Mouse (Mus musculus) fibroblast of lung, adult 2 months (primary cell): ENCODE data around the gene Emilin3.

Experiments
- DNase-seq: peaks from one replicate; pipeline ENCODE4 v3.0.0-alpha.2; 2011; ENCODE audit warnings: low read depth

Emilin3 gene

GRCm38 (mm10) chr2:160872395-160872794, 39.7 kb downstream of the Emilin3 start:
- no peak for DNase-seq

- DNase-seq = no peak
Measured at GRCm38 (mm10) chr2:160871310-160871709, 40.8 kb downstream of the Emilin3 start.

- no peak for DNase-seq
Measured at GRCm38 (mm10) chr2:160869446-160869845, 42.7 kb downstream of the Emilin3 start.

- no peak for DNase-seq
Measured at GRCm38 (mm10) chr2:160865266-160865665, 46.9 kb downstream of the Emilin3 start.

- DNase-seq = no peak
Measured at GRCm38 (mm10) chr2:160864112-160864511, 48.0 kb downstream of the Emilin3 start.

GRCm38 (mm10) chr2:160860363-160860762, 51.8 kb downstream of the Emilin3 start:
- no peak for DNase-seq
